Mouse (Mus musculus) megakaryocyte, embryonic 14.5 days (primary cell): ENCODE measurements around the gene Eml3.

ENCODE experiments used
- FLI1 ChIP-seq: IDR thresholded peaks from 2 replicates; pipeline ENCODE4 v1.6.1; 2012; ENCODE audit warnings: low read length, inconsistent platforms, mixed read lengths
- GATA1 ChIP-seq: IDR thresholded peaks from 3 replicates; pipeline ENCODE4 v1.6.1; 2012; ENCODE audit warnings: mixed read lengths, low read length, inconsistent platforms, borderline replicate concordance

DNA sequence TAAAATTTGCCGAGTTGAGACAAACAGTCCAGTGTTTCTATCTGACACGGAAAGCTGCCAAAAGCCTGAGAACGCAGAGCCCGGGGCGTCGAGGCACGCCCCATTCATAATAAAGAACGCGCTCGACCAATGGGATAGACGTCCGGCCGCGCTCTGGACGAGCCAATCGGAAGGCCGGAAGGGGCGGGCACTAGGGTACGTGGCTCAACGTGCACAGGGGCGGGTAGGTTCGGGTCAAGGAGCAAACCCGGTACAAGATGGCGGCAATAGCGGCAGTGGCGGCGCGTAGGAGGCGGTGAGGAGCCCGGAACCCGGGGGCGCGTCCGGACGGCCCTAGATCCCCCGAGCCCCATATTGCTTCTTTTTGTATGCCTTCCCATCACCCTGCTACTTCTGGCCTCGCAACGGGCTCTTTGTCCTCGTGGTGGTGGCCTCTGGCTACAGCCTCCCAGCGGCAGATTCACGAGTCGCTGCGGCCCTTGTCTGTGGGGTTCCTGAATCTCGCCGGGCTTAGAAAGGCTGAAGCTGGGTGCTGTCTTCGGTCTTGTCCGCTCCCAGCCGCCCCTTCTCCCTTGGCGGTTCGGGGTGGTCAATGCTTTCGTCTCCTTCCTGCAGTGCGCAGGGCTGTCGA is 31.4 kb upstream of the Eml3 start, which contains the start of gene Ganab:
- TF ChIP-seq GATA1 (no peak), FLI1 (no peak)
